Mouse (Mus musculus) limb, embryonic 13.5 days (tissue): Measurements from ENCODE around the gene Tgm1. TPM values are rescaled to one million over a fixed set of nuclear protein-coding genes. Genes with fewer than 3 reads are reported as not detected.
A peak's percentile ranks its signal among the peaks of the same experiment; 100 is the strongest.

Experiments
- ATAC-seq: fragments of 200-750 bp; cut with Nextera tagmentation; 2 replicates; pipeline ENCODE4 v1.8.0; 2017; ENCODE audit warnings: low read depth, moderate number of reproducible peaks, moderate TSS enrichment; ENCODE audit not compliant: low FRiP score
- H3K27ac ChIP-seq: fragments of 300-500 bp; sonication (generic); 2 replicates; pipeline ENCODE4 v1.5.1; 2015; ENCODE audit warnings: inconsistent platforms, mild to moderate bottlenecking, moderate library complexity
- H3K27me3 ChIP-seq: fragments of 300-500 bp; sonication (generic); 2 replicates; pipeline ENCODE4 v1.6.1; 2015; ENCODE audit warnings: mild to moderate bottlenecking, inconsistent platforms
- H3K36me3 ChIP-seq: fragments of 300-500 bp; sonication (generic); 2 replicates; pipeline ENCODE4 v1.6.1; 2015; ENCODE audit warnings: inconsistent platforms, mild to moderate bottlenecking, moderate library complexity
- H3K4me1 ChIP-seq: fragments of 300-500 bp; sonication (generic); 2 replicates; pipeline ENCODE4 v1.6.1; 2015; ENCODE audit warnings: inconsistent platforms
- H3K4me2 ChIP-seq: fragments of 300-500 bp; sonication (generic); replicated peaks from 2 replicates; pipeline ENCODE4 v1.6.1; 2015; ENCODE audit warnings: inconsistent platforms, mild to moderate bottlenecking, moderate library complexity
- H3K4me3 ChIP-seq: fragments of 300-500 bp; sonication (generic); 2 replicates; pipeline ENCODE4 v1.5.1; 2015; ENCODE audit warnings: moderate library complexity, mild to moderate bottlenecking, inconsistent platforms
- H3K9ac ChIP-seq: fragments of 300-500 bp; sonication (generic); 2 replicates; pipeline ENCODE4 v1.6.1; 2015; ENCODE audit warnings: mild to moderate bottlenecking, inconsistent platforms
- H3K9me3 ChIP-seq: fragments of 300-500 bp; sonication (generic); 2 replicates; pipeline ENCODE4 v1.6.1; 2016; ENCODE audit warnings: inconsistent platforms
- WGBS: fragments of 180-500 bp; shearing (Covaris S2); methylation state at CpG from one replicate; pipeline ENCODE4 v1.1.7; 2015; 5-methylcytosine and 5-hydroxymethylcytosine counted together
- polyA plus RNA-seq: library from polyadenylated mRNA; unstranded; fragments of >200 nt; fragmentation: Nextera tagmentation; extraction: Ambion mirVana; gene quantifications from 2 replicates; pipeline ENCODE4 v1.2.1, GENCODE M21; 2015

Gene Tgm1
- polyA plus RNA-seq, 1 experiment from 2014 or later = 5.7 TPM

DNA sequence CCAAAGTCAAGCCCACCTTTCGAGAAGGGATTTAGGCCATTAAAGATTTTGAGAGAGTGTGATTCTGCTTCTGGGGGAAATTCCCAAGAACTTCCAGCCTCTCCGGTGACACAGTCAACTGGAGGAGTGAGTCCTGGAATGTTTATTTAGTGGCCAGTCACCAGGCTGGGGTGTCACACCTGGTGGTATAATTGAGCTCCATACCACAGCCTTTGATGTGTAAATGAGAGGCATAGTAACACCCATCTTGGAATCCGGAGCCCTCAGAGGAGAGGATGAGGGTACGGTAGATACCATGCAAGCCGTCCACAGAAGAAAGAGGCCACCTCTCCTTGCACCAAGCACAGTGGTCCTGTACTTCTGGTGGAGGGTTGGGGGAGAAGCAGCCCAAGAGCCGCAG lies 11.0 kb downstream of the Tgm1 start:
- Histone ChIP-seq H3K27me3 (no peaks in the 10 kb centered on the region), H3K4me2 (no peak overlapping the region), H3K36me3 (no peaks in the 10 kb centered on the region), H3K9ac (no peak overlapping the region), H3K27ac (no peak overlapping the region), H3K4me1 (0 out of 2 replicates have a peak, but pooled peaks cover 5% of the 10 kb centered on the region), H3K9me3 (no peaks in the 10 kb centered on the region), H3K4me3 (no peak overlapping the region)
- WGBS = 44% methylated on average over 6 of the region's 6 CpGs
- ATAC-seq = no peak

DNA sequence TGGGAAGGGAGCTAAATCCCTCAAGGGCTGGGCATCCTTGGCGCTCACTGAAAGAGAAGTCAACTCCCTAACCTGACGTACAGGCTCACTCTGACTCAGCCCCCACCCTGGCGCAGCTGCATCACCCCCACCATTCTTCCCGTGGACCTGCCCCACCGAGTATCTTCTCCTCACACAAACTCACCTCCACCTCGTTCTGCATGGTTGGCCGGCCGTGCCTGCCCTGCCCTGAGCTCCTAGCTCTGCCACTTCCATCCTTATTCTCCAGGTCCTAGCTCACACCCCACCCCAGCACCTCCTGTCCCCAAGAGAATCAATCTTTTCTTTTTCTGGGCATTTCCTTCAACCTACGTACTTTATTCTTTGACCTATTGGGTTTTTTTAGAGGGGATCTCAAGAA lies 12.6 kb downstream of the Tgm1 start:
- WGBS = 64% methylated on average over 9 of the region's 9 CpGs
- no peak for ATAC-seq
- Histone ChIP-seq H3K4me1 (0 out of 2 replicates have a peak, but pooled peaks cover 5% of the 10 kb centered on the region), H3K9ac (no peak overlapping the region), H3K9me3 (no peaks in the 10 kb centered on the region), H3K36me3 (no peaks in the 10 kb centered on the region), H3K4me2 (no peak overlapping the region), H3K27ac (no peak overlapping the region), H3K27me3 (no peaks in the 10 kb centered on the region), H3K4me3 (no peak overlapping the region)

DNA sequence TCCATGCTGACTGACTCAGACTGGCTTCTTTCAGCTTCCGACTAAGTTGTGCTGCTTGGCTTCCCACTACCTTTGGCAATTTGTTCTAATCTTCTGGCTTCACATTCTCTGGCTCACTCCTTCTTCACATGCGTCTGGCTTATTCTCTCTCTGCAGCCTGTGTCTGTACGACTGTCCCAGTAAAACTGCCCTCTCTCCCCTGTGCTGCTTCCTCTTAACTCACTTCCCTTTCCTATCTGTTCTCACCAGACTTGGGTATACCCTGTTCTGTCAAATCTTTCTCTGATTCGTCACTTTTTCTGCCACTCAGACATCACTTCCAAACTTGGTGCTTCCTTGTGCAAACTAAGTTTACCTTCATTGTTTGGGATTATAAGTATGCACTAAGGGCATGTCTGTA lies 16.5 kb downstream of the Tgm1 start:
- 87% methylated on average over 4 of the region's 4 CpGs for WGBS
- H3K4me2 ChIP-seq = no peak overlapping the region
- no peaks in the 10 kb centered on the region for H3K4me1 ChIP-seq
- H3K4me3 ChIP-seq = no peak overlapping the region
- no peaks in the 10 kb centered on the region for H3K36me3 ChIP-seq
- no peak overlapping the region for H3K9ac ChIP-seq
- ATAC-seq = no peak
- H3K9me3 ChIP-seq = no peaks in the 10 kb centered on the region
- no peaks in the 10 kb centered on the region for H3K27me3 ChIP-seq
- H3K27ac ChIP-seq = no peak overlapping the region

DNA sequence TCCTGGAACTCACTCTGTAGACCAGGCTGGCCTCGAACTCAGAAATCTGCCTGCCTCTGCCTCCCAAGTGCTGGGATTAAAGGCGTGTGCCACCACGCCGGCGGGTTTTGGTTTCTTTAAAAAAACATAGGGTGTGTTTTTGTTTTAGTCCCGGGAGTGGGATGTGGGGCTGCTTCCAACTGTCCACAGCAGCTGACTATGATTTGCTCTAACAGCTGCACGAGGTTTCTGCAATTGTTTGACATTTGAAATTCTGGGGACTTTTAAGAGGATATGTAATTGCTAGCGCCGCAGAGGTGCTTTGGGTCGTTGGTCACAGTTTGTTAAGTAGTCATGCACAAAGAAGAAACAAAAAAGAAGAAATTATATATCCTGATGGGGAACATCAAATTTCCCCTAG lies 24.3 kb downstream of the Tgm1 start:
- ATAC-seq = no peak
- Histone ChIP-seq H3K27me3 (no peaks in the 10 kb centered on the region), H3K4me3 (no peak overlapping the region), H3K36me3 (no peaks in the 10 kb centered on the region), H3K27ac (no peak overlapping the region), H3K4me2 (no peak overlapping the region), H3K9me3 (no peaks in the 10 kb centered on the region), H3K4me1 (no peaks in the 10 kb centered on the region), H3K9ac (no peak overlapping the region)
- 75% methylated on average over 10 of the region's 10 CpGs for WGBS

DNA sequence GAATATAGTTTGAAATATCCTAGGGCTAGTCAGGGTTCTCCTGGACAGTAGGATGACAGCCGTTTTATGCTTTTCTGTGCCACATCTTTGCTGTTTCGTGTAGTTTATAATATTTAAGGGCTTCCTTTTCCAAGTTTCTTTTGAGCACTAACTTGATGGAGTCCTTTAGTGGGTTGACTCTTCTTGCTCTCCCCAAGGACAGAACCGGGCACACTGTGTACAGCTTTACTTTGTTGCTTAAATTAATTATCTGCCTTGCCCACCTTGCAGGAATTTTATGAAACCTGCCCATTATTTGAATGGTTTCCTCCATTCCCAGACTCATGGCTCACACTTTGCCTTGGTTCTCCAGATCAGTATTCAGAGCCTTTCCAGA lies 31.6 kb downstream of the Tgm1 start:
- ATAC-seq = peak; percentile 32
- WGBS = 8% methylated on average over 3 of the region's 3 CpGs
- Histone ChIP-seq H3K27me3 (no peaks in the 10 kb centered on the region), H3K4me3 (peak overlapping the region; percentile 78), H3K36me3 (peaks cover 34% of the 10 kb centered on the region), H3K9me3 (no peaks in the 10 kb centered on the region), H3K27ac (peak overlapping the region; percentile 82; the same call in 1 of the 2 replicates), H3K9ac (peak overlapping the region; percentile 53), H3K4me1 (peaks cover 10% of the 10 kb centered on the region), H3K4me2 (peak overlapping the region; percentile 81)

DNA sequence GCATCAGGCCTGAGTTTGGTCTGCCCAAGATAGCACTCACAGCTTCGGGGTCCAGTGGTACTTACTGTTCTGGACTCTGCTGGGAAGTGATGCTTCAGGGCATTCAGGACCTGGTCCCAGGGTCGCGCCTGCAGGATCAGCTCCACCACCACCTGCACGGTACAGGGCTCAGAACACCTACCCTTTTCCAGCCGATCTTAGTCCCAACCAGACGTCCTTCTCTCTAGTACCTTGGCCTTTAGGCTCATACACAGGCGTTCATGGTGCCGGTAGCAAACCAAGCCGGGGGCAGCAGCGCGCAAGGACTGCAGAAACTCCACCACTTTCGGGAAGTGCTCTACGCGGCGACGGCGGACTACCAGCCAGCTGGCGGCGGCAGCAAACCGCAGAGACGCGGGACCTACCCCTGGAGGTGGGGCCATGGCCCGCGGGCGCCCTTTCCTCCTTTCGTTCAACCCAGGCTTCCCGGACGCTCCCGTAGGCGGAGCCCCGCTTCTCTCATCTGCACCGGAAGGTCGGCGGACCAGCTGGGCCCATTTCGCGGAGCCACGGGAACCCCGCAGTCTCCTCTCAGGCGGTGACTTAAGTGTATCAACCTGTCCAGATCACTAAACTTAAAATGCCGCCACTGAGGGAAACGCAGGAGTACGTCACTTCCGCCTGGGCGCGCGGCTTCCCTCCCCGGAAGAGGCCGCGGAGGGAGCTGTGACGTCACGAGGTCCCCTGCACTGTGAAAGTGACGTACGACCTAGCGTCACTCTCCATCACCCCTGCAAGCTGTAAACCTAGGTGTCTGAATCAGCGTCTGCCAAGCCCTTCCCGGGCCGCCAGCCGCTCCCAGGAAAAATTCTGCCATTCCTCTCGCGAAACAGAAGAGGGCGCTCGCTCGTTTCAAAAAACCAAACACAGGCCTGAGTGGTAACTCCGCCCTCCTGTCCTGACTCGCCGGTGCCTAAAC lies 32.3 kb downstream of the Tgm1 start, which contains the start of gene Tinf2:
Gene Tinf2 (minus strand): TSS at position 661 of the 958 bp plus-strand sequence.
- WGBS = under 1% methylated on average over 66 of the region's 66 CpGs
- ATAC-seq = peak; percentile 97
- Histone ChIP-seq H3K4me2 (peak within 1 kb of the TSS; percentile 81), H3K36me3 (peaks cover 41% of the 10 kb centered on the region), H3K27ac (peak within 1 kb of the TSS; percentile 82), H3K4me3 (peak within 1 kb of the TSS; percentile 78), H3K27me3 (no peaks in the 10 kb centered on the region), H3K9ac (peak within 1 kb of the TSS; percentile 83), H3K9me3 (no peaks in the 10 kb centered on the region), H3K4me1 (peaks cover 10% of the 10 kb centered on the region)

DNA sequence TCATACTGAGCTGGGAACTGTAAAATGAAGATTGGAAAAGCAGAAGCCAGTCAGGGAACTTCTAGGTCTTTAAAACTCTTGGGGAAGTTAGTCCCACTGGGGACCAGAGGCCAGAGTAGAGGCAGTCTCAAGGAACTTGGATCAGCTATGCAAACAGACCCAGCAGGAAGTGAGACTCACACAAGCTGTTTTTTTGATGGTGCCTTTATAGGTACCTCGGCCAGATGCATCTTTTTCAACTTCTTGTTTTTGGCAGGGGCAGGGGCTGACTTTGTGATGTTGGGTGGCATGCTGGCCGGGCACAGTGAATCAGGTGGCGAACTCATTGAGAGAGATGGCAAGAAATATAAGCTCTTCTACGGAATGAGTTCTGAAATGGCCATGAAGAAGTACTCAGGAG lies 36.1 kb downstream of the Tgm1 start:
- H3K36me3 ChIP-seq = peaks cover 56% of the 10 kb centered on the region
- no peak for ATAC-seq
- WGBS = 89% methylated on average over 4 of the region's 4 CpGs

DNA sequence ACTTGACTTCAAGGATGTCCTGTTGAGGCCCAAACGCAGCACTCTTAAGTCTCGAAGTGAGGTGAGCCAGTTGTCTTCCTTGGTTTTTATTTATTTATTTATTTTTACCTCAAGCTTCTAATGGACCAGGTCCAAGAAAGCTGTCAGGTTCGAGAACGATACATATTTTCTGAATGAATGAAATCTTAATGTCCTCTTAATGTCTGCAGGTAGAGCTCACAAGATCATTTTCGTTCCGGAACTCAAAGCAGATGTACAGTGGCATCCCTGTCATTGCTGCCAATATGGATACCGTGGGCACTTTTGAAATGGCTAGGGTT lies 41.0 kb downstream of the Tgm1 start:
- H3K36me3 ChIP-seq = peaks cover 40% of the 10 kb centered on the region
- peak overlapping the region; percentile 87 for H3K4me3 ChIP-seq
- no peaks in the 10 kb centered on the region for H3K9me3 ChIP-seq
- peak overlapping the region; percentile 91 for H3K9ac ChIP-seq
- peak overlapping the region; percentile 91; the same call in 1 of the 2 replicates for H3K27ac ChIP-seq
- WGBS = 79% methylated on average over 7 of the region's 7 CpGs
- peaks cover 17% of the 10 kb centered on the region for H3K4me1 ChIP-seq
- no peak for ATAC-seq
- H3K27me3 ChIP-seq = no peaks in the 10 kb centered on the region
- H3K4me2 ChIP-seq = peak overlapping the region; percentile 94

More for the DNA sequence above, 36.1 kb downstream of the Tgm1 start:
- no peaks in the 10 kb centered on the region for H3K27me3 ChIP-seq
- no peak overlapping the region for H3K27ac ChIP-seq
- no peaks in the 10 kb centered on the region for H3K9me3 ChIP-seq
- no peak overlapping the region for H3K9ac ChIP-seq
- H3K4me2 ChIP-seq = no peak overlapping the region
- H3K4me1 ChIP-seq = peaks cover 14% of the 10 kb centered on the region
- H3K4me3 ChIP-seq = no peak overlapping the region

DNA sequence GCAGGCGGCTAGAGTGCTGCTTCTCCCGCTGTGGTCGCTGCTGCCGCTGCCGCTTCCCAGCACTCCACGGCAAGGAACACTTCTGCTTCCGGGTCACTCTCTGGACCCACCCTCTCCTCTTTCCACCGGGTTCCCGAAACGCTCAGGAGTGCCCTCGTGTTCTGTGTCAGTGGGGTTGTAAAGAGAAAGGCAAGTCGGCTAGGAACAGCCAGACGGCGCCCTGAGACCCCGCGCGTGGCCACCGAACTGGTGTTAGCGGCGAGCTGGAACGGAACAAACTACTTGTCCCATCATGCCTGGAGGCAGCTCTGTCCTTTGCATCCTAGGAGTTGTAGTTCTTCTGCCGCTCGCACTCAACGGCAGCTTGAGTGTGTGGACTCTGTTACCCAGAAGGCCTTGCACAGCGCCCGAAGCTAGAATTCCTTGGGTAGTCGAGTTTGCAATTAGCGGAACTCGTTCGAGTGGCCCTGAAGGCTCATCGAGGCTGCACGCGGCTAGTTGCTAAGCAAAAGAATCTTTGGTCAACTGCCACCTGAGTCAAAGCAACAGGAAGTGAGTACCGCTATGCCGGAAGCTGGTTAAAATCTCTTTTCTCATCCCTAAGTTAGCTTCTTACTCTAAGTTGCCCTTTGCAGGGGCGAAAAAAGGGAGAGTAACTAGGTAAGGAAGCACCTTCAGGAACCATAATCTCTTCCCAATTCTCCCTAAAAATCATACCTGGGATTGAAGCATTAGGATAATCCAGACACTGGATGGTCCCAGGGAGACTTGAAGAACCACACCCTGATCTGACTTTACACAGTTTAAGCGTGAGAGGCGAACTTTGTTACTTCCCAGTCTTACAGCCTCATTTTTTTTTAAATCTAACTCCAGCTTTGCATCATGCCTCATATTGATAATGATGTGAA lies 41.6 kb downstream of the Tgm1 start, which contains the start of the genes Gmpr2 and Nedd8:
Gene Gmpr2 (plus strand): TSS at position 109 of the 908 bp plus-strand sequence.
Gene Nedd8 (minus strand): TSS at position 292 of the 908 bp plus-strand sequence.
- Histone ChIP-seq H3K27me3 (no peaks in the 10 kb centered on the region), H3K9me3 (no peaks in the 10 kb centered on the region), H3K36me3 (peaks cover 34% of the 10 kb centered on the region), H3K27ac (peak within 1 kb of the TSS; percentile 91), H3K4me1 (peaks cover 17% of the 10 kb centered on the region), H3K9ac (peak within 1 kb of the TSS; percentile 91), H3K4me3 (peak within 1 kb of the TSS; percentile 87), H3K4me2 (peak within 1 kb of the TSS; percentile 94)
- ATAC-seq = peak; percentile 98
- under 1% methylated on average over 38 of the region's 38 CpGs for WGBS

DNA sequence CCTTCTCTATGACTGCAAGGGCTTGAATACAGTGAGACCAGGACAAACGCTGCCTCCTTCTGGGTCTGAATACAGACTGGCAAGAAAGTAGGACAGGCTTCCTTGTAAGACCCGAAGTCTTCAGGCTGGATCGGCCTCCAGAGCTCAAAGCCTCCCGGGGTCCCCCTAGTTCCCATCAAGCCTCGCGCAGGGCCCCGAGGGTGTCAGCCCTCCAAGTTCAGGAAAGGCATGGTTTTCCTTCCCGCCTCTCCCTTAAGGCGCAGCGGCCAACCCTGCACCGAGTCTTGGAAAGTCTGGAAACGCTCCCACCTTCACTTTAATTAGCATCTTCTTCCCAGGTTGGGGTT lies 42.3 kb downstream of the Tgm1 start:
- Histone ChIP-seq H3K4me1 (peaks cover 17% of the 10 kb centered on the region), H3K36me3 (peaks cover 33% of the 10 kb centered on the region), H3K27ac (peak overlapping the region; percentile 91), H3K27me3 (no peaks in the 10 kb centered on the region), H3K4me3 (peak overlapping the region; percentile 87), H3K9ac (peak overlapping the region; percentile 91), H3K4me2 (peak overlapping the region; percentile 94), H3K9me3 (no peaks in the 10 kb centered on the region)
- under 1% methylated on average over 12 of the region's 12 CpGs for WGBS
- peak; percentile 55 for ATAC-seq

DNA sequence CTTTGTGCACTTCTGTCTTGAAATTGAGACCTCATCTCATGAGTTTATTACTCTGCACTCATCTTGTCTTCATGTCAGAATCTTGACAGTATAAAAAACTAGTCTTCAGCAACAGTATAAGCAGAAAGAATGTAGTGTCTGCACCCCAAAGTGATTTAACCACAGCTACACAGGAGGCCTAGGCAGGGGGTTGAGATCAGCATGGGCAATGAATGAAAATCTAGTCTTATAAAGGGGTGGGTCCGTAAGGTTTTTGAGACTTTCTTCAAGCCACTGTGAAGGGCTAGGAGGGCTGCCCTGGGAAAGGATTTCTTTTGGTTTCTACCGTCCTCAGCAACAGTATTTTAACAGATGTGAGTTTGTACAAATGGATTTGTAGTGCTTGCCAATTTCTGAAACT lies 53.1 kb downstream of the Tgm1 start:
- peak overlapping the region; percentile 66; the same call in 1 of the 2 replicates for H3K27ac ChIP-seq

More for the DNA sequence above, 53.1 kb downstream of the Tgm1 start:
- Histone ChIP-seq H3K4me1 (peaks cover 18% of the 10 kb centered on the region), H3K4me2 (peak overlapping the region; percentile 66), H3K9me3 (no peaks in the 10 kb centered on the region), H3K4me3 (peak overlapping the region; percentile 65), H3K27me3 (no peaks in the 10 kb centered on the region), H3K9ac (peak overlapping the region; percentile 35; the same call in 1 of the 2 replicates), H3K36me3 (peaks cover 48% of the 10 kb centered on the region)
- WGBS = 43% methylated on average over 2 of the region's 2 CpGs
- ATAC-seq = peak; percentile 43; the same call in 1 of the 2 replicates
